Mouse (Mus musculus): ENCODE data around the gene Exd1. TPM values are rescaled to one million over a fixed set of nuclear protein-coding genes. Genes with fewer than 3 reads are reported as not detected.

Exd1 gene
- 0.80 TPM for polyA plus RNA-seq (2015; fragmentation: Illumina TruSeq; extraction: RNeasy Lipid Tissue Mini Kit (QIAGEN cat#74804); ENCODE audit: low read depth, low replicate concordance)

DNA sequence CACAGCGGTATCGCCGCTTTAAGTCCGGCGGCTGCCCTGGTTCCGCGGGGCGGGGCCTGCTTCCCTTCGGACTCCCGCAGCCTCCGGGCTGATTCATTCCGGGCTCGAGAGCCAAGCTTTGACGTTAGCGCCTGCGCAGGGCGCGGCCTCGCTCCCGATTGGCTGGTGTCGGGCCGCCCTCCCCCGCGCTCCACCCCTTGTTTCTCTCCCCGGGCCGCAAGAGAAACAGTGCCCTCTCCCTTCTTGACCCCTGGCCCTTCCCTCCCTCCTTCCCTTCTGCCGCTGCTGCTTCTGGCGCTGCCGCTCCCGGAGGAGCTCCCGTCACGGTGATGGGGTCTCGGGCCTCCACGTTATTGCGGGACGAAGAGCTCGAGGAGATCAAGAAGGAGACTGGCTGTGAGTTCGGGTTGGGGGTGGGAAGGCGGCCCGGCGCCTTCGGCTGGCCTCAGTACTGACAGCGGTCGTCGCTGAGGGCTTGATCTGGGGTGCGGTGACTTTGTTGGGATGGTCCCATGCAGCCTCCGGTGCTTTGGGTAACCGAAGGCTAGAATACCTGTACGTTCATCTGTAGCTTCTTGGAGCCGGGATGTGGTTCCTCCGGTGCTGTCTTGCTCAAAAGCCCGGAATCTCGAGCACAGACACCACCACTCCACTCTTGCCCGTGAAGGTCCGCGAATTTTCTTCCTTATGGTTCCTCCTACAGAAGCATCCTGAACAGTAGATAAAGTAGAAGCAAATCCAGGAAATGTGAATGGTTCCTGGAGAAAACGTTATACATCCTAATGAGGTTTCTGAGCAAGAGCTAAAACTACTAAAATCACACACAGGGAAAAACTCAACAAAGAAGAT lies at the start of gene Exd1, which contains the start of gene Chp1:
Exd1 (minus strand) TSS at position 106 of the 849 bp plus-strand sequence.
Chp1 (plus strand) TSS at position 176 of the 849 bp plus-strand sequence.

DNA sequence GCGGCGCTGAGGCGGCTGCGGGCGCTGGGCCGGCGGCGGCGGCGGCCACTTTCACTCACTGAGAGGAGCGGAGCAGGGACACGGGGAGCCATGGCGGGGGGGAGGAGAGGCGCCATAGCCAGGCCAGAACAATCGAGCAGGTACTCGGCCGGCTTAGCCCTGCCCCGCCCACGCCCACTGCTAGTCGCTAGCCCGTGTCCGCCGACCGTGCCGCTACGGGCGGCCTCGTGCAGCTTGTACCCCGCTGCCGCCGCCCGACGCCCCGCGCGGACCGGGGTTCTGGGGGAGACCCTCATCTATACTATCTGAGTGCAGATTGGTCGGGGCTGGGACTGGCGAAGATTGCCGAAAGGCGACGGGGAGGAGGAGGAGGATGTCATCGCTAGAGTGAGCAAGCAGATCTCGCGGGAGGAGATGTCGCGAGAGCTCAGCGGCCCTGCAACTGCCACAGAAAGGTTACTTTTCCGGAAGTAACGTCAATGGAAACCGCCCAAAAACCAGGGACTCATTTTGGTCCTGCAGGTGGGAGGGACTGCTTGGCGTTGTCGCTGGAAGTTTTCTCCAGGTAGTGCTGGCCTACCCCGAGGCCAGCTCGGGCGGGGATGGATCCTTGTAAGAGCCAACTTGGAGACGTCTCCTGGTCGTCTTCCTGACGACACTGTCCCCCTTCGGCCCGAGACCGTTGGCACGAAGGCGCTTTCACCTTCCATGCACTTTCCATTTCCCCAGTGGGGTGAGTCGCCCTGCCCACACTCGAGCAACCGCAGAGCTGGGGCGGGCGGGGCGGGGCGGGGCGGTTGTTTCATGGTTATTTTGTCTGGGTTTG lies 69.6 kb downstream of the Exd1 start, which contains the start of gene Ino80:
Ino80 (minus strand) TSS at position 117 of the 826 bp plus-strand sequence.

Other genes with a start within 250 kb of the Exd1 start
- 2.4 TPM for gene Dll4, start 221.8 kb downstream of the Exd1 start, polyA plus RNA-seq (2015; fragmentation: Illumina TruSeq; extraction: RNeasy Lipid Tissue Mini Kit (QIAGEN cat#74804); ENCODE audit: low read depth, low replicate concordance)
- gene Chac1, start 196.4 kb downstream of the Exd1 start, polyA plus RNA-seq (2015; fragmentation: Illumina TruSeq; extraction: RNeasy Lipid Tissue Mini Kit (QIAGEN cat#74804); ENCODE audit: low read depth, low replicate concordance): 11.6 TPM
- gene Ino80, start 69.9 kb downstream of the Exd1 start, polyA plus RNA-seq (2015; fragmentation: Illumina TruSeq; extraction: RNeasy Lipid Tissue Mini Kit (QIAGEN cat#74804); ENCODE audit: low read depth, low replicate concordance): 11.8 TPM
- gene Chp1, start 70 bp upstream of the Exd1 start, polyA plus RNA-seq (2015; fragmentation: Illumina TruSeq; extraction: RNeasy Lipid Tissue Mini Kit (QIAGEN cat#74804); ENCODE audit: low read depth, low replicate concordance): 149 TPM
- gene Nusap1, start 70.7 kb upstream of the Exd1 start, polyA plus RNA-seq (2015; fragmentation: Illumina TruSeq; extraction: RNeasy Lipid Tissue Mini Kit (QIAGEN cat#74804); ENCODE audit: low read depth, low replicate concordance): 0.73 TPM
- gene Oip5, start 70.8 kb upstream of the Exd1 start, polyA plus RNA-seq (2015; fragmentation: Illumina TruSeq; extraction: RNeasy Lipid Tissue Mini Kit (QIAGEN cat#74804); ENCODE audit: low read depth, low replicate concordance): 1.6 TPM
- gene Ndufaf1, start 115.2 kb upstream of the Exd1 start, polyA plus RNA-seq (2015; fragmentation: Illumina TruSeq; extraction: RNeasy Lipid Tissue Mini Kit (QIAGEN cat#74804); ENCODE audit: low read depth, low replicate concordance): 45.7 TPM
- 40.0 TPM for gene Rtf1, start 127.4 kb upstream of the Exd1 start, polyA plus RNA-seq (2015; fragmentation: Illumina TruSeq; extraction: RNeasy Lipid Tissue Mini Kit (QIAGEN cat#74804); ENCODE audit: low read depth, low replicate concordance)
- 172 TPM for gene Itpka, start 194.7 kb upstream of the Exd1 start, polyA plus RNA-seq (2015; fragmentation: Illumina TruSeq; extraction: RNeasy Lipid Tissue Mini Kit (QIAGEN cat#74804); ENCODE audit: low read depth, low replicate concordance)
- gene Ltk, start 212.8 kb upstream of the Exd1 start, polyA plus RNA-seq (2015; fragmentation: Illumina TruSeq; extraction: RNeasy Lipid Tissue Mini Kit (QIAGEN cat#74804); ENCODE audit: low read depth, low replicate concordance): 22.9 TPM
- gene Rpap1, start 239.9 kb upstream of the Exd1 start, polyA plus RNA-seq (2015; fragmentation: Illumina TruSeq; extraction: RNeasy Lipid Tissue Mini Kit (QIAGEN cat#74804); ENCODE audit: low read depth, low replicate concordance): 9.6 TPM

Data from brain, adult 10 weeks (tissue).